Mouse (Mus musculus) skeletal muscle tissue, adult 2 months (tissue): ENCODE measurements around the gene Cgref1.

Experiments used
- DNase-seq: peaks from one replicate; pipeline ENCODE4 v3.0.0-alpha.2; 2012; ENCODE audit warnings: low read depth, low spot score

The Cgref1 gene

GRCm38 (mm10) chr5:30887331-30887761 lies 58.0 kb downstream of the Cgref1 start:
- peak; percentile 63 for DNase-seq

GRCm38 (mm10) chr5:30886731-30887130 lies 58.7 kb downstream of the Cgref1 start:
- no peak for DNase-seq

- DNase-seq: no peak
Observed at GRCm38 (mm10) chr5:30886209-30886608, 59.2 kb downstream of the Cgref1 start.
